Mouse (Mus musculus) lung, postnatal 4 days (tissue): ENCODE measurements around the gene B3galt4.

Source experiments
- DNase-seq, 2 experiments: peaks; one replicate each; pipeline ENCODE4 v3.0.0; 2021

The B3galt4 gene

DNA sequence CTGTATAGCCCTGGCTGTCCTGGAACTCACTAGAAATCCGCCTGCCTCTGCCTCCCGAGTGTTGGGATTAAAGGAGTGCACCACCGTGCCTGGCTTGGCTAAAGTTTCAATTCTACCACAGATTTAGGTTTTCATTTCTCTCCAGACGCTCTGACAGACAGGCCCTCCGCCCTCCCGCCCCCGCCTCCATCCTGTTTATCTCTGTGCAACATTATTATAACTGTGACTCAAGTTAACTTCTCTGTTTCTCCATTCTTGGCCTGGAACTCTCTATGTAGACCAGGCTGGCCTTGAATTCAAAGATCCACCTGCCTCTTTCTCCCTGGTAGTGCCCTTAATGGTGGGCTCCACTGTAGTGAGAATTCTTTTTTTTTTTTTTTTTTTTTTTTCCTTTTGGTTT, 48.8 kb downstream of the B3galt4 start:
- DNase-seq = no peak

DNA sequence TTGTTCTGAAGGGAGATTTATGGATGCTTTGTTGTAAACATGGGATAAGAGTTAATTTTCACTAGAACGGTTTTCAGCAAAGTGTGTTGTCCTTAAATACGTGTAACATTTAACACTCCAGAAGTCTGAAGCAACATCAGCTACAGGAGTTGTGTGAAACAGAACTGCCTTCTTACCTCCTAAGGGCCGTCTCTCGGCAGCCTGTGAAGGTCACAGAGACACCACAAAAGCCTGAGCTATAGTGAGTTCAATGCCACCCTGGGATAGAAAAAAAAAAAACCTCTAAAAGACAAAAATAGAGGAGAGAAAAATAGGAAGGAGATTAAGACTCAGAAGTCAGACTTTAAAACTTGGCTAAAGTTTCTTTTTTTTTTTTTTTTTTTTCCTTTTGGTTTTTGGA, 49.2 kb downstream of the B3galt4 start:
- no peak for DNase-seq

DNA sequence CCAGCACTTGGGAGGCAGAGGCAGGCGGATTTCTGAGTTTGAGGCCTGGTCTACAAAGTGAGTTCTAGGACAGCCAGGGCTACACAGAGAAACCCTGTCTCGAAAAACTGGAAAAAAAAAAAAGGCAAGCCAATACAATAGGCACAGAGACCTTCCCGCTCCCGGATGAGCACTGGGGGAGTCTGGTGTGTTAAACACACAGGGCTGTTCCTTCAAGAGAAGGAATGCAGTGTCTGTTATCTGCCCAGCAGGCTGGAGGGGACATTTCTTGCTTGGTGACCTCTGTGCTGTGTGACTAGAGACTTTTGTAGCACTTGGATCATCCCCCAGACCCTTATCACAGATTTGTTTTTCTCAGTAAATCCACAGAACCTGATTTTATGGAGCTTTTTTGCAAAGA, 49.6 kb downstream of the B3galt4 start:
- DNase-seq = no peak

DNA sequence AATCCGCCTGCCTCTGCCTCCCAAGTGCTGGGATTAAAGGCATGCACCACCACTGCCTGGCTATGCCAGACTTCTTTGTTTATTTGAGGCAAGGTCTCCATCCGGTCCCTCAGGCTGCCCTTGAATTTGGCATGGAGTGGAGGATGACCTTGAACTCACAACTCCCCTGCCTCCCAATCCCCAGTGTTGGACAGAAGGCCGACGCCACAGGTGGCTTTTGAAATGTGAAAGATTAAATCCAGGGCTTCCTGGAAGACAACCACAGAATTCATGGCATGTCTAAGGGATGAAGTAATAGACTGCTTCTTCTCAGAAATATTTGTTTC, 50.3 kb downstream of the B3galt4 start:
- no peak for DNase-seq

DNA sequence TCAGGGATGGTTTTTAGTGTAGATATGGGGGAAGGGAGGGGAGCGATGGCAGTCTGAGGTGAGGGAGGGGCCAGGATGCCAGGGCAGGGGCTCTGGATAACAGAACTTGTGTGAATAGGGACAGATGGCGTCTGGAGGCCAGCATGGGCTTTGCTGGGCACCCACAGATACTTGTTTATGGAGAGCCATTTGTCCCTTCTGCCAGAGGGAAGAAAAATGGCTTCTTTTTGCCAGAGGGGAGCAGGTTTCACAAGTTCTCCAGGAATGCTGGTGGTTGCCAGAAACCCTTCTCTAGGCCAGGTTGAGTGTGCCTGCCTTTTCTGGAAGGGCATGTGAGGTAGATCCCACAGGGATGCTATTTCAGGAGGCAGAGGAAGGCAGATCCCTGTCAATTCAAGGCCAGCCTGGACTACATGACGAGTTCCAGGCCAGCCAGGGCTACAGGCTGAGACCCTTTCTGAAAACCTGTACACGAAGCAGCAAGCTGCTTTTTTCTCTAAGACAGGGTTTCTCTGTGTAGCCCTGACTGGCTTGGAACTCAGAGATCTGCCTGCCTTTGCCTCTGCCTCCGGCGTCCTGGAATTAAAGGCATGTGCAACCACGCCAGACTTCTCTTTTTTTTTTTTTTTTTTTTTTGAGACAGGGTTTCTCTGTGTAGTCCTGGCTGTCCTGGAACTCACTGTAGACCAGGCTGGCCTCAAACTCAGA, 50.9 kb downstream of the B3galt4 start:
- no peak for DNase-seq
